Mouse (Mus musculus) heart, postnatal 25 days (tissue): ENCODE results near the gene Ndufa4l2. TPM values are rescaled to one million over a fixed set of nuclear protein-coding genes. Genes with fewer than 3 reads are reported as not detected.

Experiments used
- DNase-seq: peaks from one replicate; pipeline ENCODE4 v3.0.0; 2022; ENCODE audit warnings: low spot score
- intact Hi-C: fragments of 180-260 bp; cut with DNase I; formaldehyde crosslinking; loops from one replicate; pipeline ENCODE4 v1.15.1; 2025
- total RNA-seq, 2 experiments: library from RNA; stranded (reverse); gene quantifications; 2 replicates each; pipeline ENCODE4 v1.2.3; 2021

Gene Ndufa4l2
- total RNA-seq, result 10 to 100 TPM; 22.6 to 33.1 TPM

DNA sequence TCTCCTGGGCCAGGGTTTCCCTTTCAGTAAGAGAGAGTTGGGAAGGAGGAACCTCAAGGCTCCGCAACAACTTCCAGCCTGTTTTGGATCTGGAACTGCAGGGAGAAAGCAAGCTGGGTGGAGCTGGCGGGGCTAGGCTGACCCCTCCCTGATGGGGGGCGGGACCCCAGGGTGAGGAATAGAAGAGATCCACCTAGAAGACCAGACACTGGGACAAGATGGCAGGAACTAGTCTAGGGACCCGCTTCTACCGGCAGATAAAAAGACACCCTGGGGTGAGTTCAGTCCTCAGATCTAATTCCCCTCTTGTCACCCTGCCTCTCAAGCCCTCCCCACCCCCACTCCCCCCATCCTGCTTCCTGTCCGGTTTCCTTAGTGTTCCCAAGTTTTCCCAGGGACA, at the start of gene Ndufa4l2:
Ndufa4l2 (plus strand) TSS at position 204 of the 400 bp plus-strand sequence.
- DNase-seq, result peak; percentile 53
- intact Hi-C loops, result no loop called here

DNA sequence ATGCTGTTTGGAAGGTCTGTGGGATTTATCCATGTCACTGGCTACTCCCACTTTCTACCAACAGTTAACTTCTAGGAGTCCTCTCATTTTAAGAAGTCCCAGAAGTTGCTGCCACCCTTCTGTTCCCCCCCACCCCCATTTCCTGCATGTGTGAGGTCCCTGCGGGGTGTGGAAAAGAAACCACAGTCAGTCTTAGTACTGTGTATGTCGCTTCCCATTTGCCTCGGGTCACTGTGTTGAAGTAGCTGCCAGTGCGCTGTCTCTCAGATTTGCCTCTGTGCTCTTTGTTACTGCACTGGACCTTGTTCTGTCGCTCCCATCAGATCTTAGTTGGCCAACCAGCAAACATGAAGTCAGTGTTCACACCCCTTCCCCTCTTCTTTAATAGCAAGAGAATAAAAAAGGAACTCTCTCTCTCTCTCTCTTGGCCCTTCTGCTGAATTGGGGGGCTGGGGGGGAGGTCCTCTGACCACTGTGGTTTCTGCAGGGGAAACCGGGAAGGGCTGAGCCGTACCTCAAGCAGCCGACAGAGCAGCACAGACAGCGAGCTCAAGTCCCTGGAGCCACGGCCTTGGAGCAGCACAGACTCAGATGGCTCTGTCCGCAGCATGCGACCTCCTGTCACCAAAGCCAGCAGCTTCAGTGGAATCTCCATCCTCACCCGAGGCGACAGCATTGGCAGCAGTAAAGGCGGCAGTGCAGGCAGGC, 43.3 kb upstream of the Ndufa4l2 start:
- DNase-seq, result no peak
- intact Hi-C loops, result no loop called here

DNA sequence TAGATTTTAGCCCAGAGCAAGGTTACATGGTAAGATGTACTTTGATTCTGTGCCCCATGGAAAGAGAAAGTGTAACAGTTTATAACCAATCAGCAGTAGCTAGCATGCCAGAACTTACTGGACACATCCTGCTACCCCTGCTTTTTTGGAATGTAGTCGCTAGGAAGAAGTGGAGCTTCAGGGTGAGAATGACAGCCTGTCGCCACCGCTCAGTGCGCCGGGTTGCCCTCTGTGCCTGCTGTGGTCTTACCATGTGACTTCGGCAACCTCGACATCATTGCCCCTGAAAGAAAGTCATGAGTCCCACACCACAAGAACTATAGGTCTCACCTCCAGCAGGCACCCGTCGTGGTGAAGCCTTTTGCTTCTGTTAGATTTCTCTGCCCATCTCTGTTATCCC, 42.0 kb upstream of the Ndufa4l2 start:
- no peak for DNase-seq
- intact Hi-C loops, result no loop called here

DNA sequence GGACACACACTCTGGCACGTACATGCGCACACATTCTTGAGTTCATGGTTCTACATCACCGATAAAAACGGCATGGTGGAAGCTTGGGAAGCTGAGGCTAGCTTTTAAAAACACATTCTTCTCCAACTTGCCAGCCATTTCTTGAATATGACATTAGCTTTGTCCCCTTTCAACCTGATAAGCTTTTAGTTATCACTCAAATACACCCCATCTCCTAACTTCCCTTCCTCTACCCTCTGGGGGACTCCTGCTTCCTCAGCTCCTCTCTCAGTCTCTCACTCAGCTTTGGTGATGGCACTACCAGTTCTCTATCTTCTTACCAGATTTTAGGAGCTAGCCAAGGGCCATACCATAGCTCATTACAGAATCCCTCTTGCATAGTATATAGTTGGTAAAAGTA, 39.6 kb upstream of the Ndufa4l2 start:
- intact Hi-C loops, result no loop called here
- DNase-seq, result no peak

- intact Hi-C loops, result no loop called here
- no peak for DNase-seq
These were observed 38.2 kb upstream of the Ndufa4l2 start for GRCm38 (mm10) chr10:127476541-127476940.

DNA sequence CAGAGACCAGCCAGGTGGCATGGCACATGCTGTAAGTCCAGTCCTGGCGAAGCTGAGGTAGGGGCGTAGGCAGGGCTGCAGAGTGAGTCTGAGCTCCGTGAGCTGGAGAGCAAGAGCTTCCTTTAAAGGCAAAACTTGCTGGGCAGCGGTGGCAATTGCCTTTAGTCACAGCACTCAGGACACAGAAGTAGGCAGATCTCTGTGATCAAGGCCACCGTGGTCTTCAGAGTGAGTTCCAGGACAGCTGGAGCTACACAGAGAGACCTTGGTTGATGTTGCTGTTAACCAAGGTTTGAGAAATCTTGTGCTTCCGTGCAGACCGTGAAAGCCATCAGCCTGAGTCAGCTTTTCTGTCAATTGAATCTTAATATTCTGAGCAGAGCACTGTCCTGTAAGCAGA, 37.5 kb upstream of the Ndufa4l2 start:
- intact Hi-C loops, result no loop called here
- DNase-seq, result no peak

DNA sequence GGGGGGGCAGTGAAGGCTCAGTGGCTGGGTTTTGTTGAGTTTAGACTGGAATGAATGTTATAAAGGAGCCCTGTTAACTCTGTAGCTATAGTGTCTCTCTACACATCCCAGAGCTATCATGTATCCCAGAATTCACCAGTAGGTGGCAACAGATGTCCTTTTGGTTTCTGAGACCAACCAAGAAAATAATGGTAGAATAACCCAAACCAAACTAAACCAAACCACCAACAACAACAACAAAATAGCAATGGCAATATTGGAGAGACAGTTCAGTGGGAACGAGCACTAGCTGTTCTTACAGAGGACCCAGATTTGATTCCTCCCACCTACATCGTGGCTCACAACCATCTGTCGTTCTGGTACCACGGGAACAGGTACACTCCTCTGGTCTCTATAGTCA, 35.6 kb upstream of the Ndufa4l2 start:
- no peak for DNase-seq
- intact Hi-C loops, result no loop called here

- peak; percentile 26 for DNase-seq
- intact Hi-C loops, result no loop called here
These were observed 33.6 kb upstream of the Ndufa4l2 start for GRCm38 (mm10) chr10:127480833-127481813.

DNA sequence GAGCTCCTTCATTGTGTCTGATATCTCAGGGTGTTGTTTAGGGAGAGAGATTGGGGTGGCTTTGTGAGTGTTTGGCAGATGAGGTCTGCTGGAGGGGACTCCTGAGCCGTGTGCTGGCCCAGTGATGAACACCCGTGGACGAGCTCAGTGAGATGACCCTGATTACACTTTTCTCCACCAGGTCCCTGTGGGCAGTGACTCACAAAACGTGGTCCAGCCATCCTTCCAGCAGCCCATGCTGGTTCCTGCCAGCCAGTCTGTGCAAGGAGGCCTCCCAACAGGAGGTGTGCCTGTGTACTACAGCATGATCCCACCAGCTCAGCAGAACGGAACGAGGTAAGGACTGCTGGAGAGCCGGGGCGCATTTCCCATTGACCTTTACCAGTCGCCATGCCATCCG, 29.5 kb upstream of the Ndufa4l2 start:
- intact Hi-C loops, result no loop called here

GRCm38 (mm10) chr10:127488856-127489255, 25.9 kb upstream of the Ndufa4l2 start:
- DNase-seq, result no peak
- intact Hi-C loops, result no loop called here

More for the DNA sequence above, 29.5 kb upstream of the Ndufa4l2 start:
- DNase-seq, result no peak

GRCm38 (mm10) chr10:127490160-127491127, 24.3 kb upstream of the Ndufa4l2 start:
- no peak for DNase-seq
- intact Hi-C loops, result no loop called here

DNA sequence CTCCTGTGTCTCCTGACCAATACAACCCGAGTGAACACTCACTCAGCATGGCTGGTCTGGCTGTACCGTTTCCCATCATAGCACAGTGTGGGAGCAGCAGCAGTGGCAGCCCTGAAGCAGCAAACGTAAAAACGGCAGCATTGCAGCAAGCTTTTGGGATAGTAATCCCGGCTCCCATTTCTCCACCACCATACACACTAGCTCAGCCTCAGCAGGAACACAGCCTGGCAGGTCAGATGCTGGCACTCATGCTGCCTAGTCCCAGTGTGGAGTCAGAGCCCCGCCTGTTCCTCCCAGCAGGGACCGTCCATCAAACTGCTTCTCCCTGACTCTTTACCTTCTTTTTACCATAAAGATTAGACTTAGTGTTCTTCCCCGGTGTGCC, 23.6 kb upstream of the Ndufa4l2 start:
- intact Hi-C loops, result no loop called here

GRCm38 (mm10) chr10:127492118-127492517, 22.6 kb upstream of the Ndufa4l2 start:
- intact Hi-C loops, result no loop called here
- DNase-seq, result no peak

More for the DNA sequence above, 23.6 kb upstream of the Ndufa4l2 start:
- DNase-seq, result no peak

DNA sequence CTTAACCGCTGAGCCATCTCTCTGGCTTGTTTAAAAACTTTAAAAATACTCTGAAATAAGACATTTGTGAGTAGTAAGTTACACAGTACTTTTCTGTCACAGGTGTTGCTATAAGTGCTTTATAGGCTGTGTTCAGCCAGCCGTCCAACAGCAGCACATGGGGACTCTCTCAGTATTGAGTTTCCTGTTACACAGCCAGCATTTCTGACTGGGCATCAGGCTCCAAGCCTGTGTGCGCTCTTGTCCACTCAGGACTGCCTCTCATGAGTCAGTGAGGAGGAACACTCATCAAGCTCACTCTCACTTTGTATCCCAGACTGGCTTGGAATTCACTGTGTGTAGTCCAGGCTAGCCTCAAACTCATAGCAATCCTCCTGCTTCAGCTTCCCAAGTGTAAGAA, 18.6 kb upstream of the Ndufa4l2 start:
- no peak for DNase-seq
- intact Hi-C loops, result no loop called here

DNA sequence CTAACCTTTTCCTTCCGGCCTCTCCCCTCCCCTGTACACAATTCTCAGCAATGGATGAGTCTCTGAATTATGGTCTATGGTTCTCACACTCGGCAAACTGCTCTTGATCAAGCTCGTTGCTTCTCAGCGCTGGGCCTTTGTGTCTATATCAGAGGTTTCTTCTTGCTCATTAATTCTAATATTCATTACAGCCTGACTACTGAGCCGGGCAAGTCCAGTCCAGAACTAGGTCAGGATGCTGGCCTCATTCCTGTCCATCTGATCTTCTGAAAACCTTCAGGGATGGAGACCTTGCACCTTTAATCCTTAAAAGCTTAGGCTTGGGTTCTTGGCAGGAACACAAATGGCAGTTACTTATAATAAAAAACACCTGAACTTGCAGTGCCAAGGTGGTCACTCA, 15.3 kb upstream of the Ndufa4l2 start:
- intact Hi-C loops, result no loop called here
- DNase-seq, result no peak

- DNase-seq, result no peak
- intact Hi-C loops, result no loop called here
These were observed 14.7 kb upstream of the Ndufa4l2 start for GRCm38 (mm10) chr10:127500042-127500441.

- intact Hi-C loops, result no loop called here
These were observed 13.6 kb upstream of the Ndufa4l2 start, which contains the start of gene Stac3 for GRCm38 (mm10) chr10:127500894-127501893. Gene Stac3 (plus strand): TSS chr10:127501686.

DNA sequence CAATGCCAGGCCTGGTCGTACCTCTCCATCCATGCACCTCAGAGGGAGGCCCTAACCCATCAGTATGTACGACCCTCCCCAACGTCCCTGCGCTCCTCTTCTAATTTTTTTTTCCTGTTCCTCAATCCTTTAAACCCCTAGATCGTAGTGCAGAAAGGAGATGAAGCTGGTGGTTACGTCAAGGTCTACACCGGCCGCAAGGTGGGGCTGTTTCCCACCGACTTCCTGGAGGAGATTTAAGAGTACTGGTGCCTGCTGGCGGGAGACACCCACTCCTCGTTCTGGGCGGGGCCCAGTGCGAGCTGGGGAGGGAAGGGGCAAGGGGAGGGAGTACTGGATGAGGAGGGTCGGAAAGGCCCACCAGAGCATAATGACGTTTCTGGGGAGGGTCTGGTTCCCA, 6.5 kb upstream of the Ndufa4l2 start:
- no peak for DNase-seq
- intact Hi-C loops, result no loop called here

More at GRCm38 (mm10) chr10:127500894-127501893, 13.6 kb upstream of the Ndufa4l2 start, which contains the start of gene Stac3:
- DNase-seq, result no peak
